Mouse (Mus musculus) hindbrain, embryonic 14.5 days (tissue): ENCODE results near the gene Ranbp9. TPM values are rescaled to one million over a fixed set of nuclear protein-coding genes. Genes with fewer than 3 reads are reported as not detected.

Experiments
- ATAC-seq: fragments of 200-750 bp; cut with Nextera tagmentation; 2 replicates; pipeline ENCODE4 v1.8.0; 2017; ENCODE audit warnings: moderate number of reproducible peaks, mild to moderate bottlenecking, moderate TSS enrichment, moderate library complexity; ENCODE audit not compliant: low FRiP score
- DNase-seq: peaks from one replicate; pipeline ENCODE4 v3.0.0-alpha.2; 2015; ENCODE audit warnings: low spot score
- H3K27ac ChIP-seq: fragments of 300-500 bp; sonication (generic); 2 replicates; pipeline ENCODE4 v1.5.1; 2014; ENCODE audit warnings: mild to moderate bottlenecking, moderate library complexity
- H3K27me3 ChIP-seq: fragments of 300-500 bp; sonication (generic); 2 replicates; pipeline ENCODE4 v1.6.1; 2014; ENCODE audit warnings: mild to moderate bottlenecking, low read length, mixed read lengths; ENCODE audit not compliant: control insufficient read depth, insufficient read depth
- H3K36me3 ChIP-seq: fragments of 300-500 bp; sonication (generic); replicated peaks from 2 replicates; pipeline ENCODE4 v1.6.1; 2014; ENCODE audit not compliant: control insufficient read depth, insufficient read depth
- H3K4me1 ChIP-seq: fragments of 300-500 bp; sonication (generic); replicated peaks from 2 replicates; pipeline ENCODE4 v1.6.1; 2014; ENCODE audit warnings: antibody characterized with exemption, low read length, mixed read lengths; ENCODE audit not compliant: control insufficient read depth, insufficient read depth
- H3K4me2 ChIP-seq: fragments of 300-500 bp; sonication (generic); replicated peaks from 2 replicates; pipeline ENCODE4 v1.6.1; 2014; ENCODE audit warnings: mild to moderate bottlenecking, moderate library complexity
- H3K4me3 ChIP-seq: fragments of 300-500 bp; sonication (generic); replicated peaks from 2 replicates; pipeline ENCODE4 v1.5.1; 2014; ENCODE audit warnings: mild to moderate bottlenecking, low read length
- H3K9ac ChIP-seq: fragments of 300-500 bp; sonication (generic); 2 replicates; pipeline ENCODE4 v1.6.1; 2014
- H3K9me3 ChIP-seq: fragments of 300-500 bp; sonication (generic); 2 replicates; pipeline ENCODE4 v1.6.1; 2016; ENCODE audit warnings: low read length; ENCODE audit not compliant: control insufficient read depth
- WGBS: fragments of 180-500 bp; shearing (Covaris S2); extraction: QIAGEN DNeasy Blood & Tissue Kit; methylation state at CpG from one replicate; pipeline ENCODE4 v1.1.7; 2014; 5-methylcytosine and 5-hydroxymethylcytosine counted together
- polyA plus RNA-seq: library from polyadenylated mRNA; unstranded; fragments of >200 nt; fragmentation: Nextera tagmentation; extraction: Ambion mirVana; gene quantifications from 2 replicates; pipeline ENCODE4 v1.2.1, GENCODE M21; 2014

Gene Ranbp9
- polyA plus RNA-seq, 1 experiment from 2014 or later: 16.8 TPM

- H3K4me3 ChIP-seq: no peak overlapping the region
- H3K4me1 ChIP-seq: 0 out of 2 replicates have a peak, but pooled peaks cover 2% of the 10 kb centered on the region
- no peak overlapping the region for H3K27ac ChIP-seq
- no peak overlapping the region for H3K9ac ChIP-seq
- no peaks in the 10 kb centered on the region for H3K36me3 ChIP-seq
- DNase-seq: no peak
- H3K4me2 ChIP-seq: no peak overlapping the region
- no peak for ATAC-seq
- no peaks in the 10 kb centered on the region for H3K27me3 ChIP-seq
- WGBS: 89% methylated on average over 1 of the region's 1 CpGs
- peaks cover 7% of the 10 kb centered on the region; the same call in 1 of the 2 replicates for H3K9me3 ChIP-seq
These were observed 11.5 kb downstream of the Ranbp9 start for GRCm38 (mm10) chr13:43469607-43470006.

GRCm38 (mm10) chr13:43464605-43465004 is 16.5 kb downstream of the Ranbp9 start:
- ATAC-seq: no peak
- H3K4me2 ChIP-seq: no peak overlapping the region
- H3K9ac ChIP-seq: no peak overlapping the region
- WGBS: 96% methylated on average over 2 of the region's 2 CpGs
- H3K9me3 ChIP-seq: peaks cover 3% of the 10 kb centered on the region; the same call in 1 of the 2 replicates
- no peaks in the 10 kb centered on the region for H3K36me3 ChIP-seq
- H3K4me3 ChIP-seq: no peak overlapping the region
- no peaks in the 10 kb centered on the region for H3K27me3 ChIP-seq
- no peak for DNase-seq
- H3K4me1 ChIP-seq: no peaks in the 10 kb centered on the region
- no peak overlapping the region for H3K27ac ChIP-seq

DNA sequence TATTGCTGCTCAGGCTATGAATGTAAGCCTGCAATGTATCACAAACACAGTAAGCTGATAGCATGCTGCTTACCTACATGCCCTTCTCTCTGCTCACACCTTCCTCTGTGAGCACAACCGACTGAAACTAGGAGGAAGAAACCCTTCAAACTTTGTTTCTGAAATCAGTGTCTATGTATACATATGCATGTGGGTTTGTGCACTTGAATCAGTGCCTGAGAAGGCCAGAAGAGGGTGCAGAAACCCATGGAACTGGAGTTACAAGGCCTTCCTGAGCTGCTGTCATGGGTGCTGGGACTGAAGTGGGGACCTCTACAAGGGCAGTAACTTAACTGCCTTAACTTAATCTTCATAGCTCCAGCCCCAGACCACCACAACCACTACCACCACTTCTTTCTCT is 23.9 kb downstream of the Ranbp9 start:
- Histone ChIP-seq H3K4me1 (peaks cover 15% of the 10 kb centered on the region; the same call in 1 of the 2 replicates), H3K27me3 (no peaks in the 10 kb centered on the region), H3K36me3 (no peaks in the 10 kb centered on the region), H3K4me3 (no peak overlapping the region), H3K9me3 (no peaks in the 10 kb centered on the region), H3K27ac (no peak overlapping the region), H3K4me2 (no peak overlapping the region), H3K9ac (no peak overlapping the region)
- ATAC-seq (no peak), DNase-seq (no peak)
- WGBS: 93% methylated on average over 1 of the region's 1 CpGs

- DNase-seq: no peak
- Histone ChIP-seq H3K27ac (no peak overlapping the region), H3K4me2 (no peak overlapping the region), H3K9me3 (no peaks in the 10 kb centered on the region), H3K27me3 (no peaks in the 10 kb centered on the region), H3K4me1 (peaks cover 17% of the 10 kb centered on the region; the same call in 1 of the 2 replicates), H3K36me3 (no peaks in the 10 kb centered on the region), H3K9ac (no peak overlapping the region), H3K4me3 (no peak overlapping the region)
- WGBS: 91% methylated on average over 7 of the region's 7 CpGs
- no peak for ATAC-seq
These were observed 26.7 kb downstream of the Ranbp9 start for GRCm38 (mm10) chr13:43454431-43454830.

GRCm38 (mm10) chr13:43452843-43453605 is 28.1 kb downstream of the Ranbp9 start:
- no peaks in the 10 kb centered on the region for H3K27me3 ChIP-seq
- DNase-seq (no peak), ATAC-seq (no peak)
- no peak overlapping the region for H3K4me3 ChIP-seq
- WGBS: 19% methylated on average over 7 of the region's 7 CpGs
- H3K9me3 ChIP-seq: no peaks in the 10 kb centered on the region
- H3K27ac ChIP-seq: peak overlapping the region; percentile 36; the same call in 1 of the 2 replicates
- H3K36me3 ChIP-seq: no peaks in the 10 kb centered on the region
- peaks cover 17% of the 10 kb centered on the region; the same call in 1 of the 2 replicates for H3K4me1 ChIP-seq
- no peak overlapping the region for H3K9ac ChIP-seq
- H3K4me2 ChIP-seq: no peak overlapping the region

GRCm38 (mm10) chr13:43452177-43452576 is 28.9 kb downstream of the Ranbp9 start:
- 94% methylated on average over 2 of the region's 2 CpGs for WGBS
- no peaks in the 10 kb centered on the region for H3K27me3 ChIP-seq

DNA sequence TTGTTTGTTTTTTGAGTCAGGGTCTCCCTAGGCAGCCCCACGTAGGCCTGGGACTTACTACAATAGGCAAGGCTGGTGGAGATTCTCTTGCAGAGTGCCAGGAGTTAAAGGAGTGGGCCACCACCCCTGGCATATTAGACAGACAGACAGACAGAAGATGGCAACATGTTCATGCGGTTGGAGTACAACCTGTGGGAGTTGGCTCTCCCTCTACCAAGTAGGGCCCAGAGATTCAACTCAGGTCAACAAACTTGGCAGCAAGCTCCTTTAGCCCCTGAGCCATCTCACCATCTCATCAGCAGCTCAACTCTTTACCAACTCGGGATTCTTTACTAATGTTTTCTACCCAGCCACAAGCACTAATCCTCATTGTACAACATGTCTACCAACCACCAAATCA is 30.4 kb downstream of the Ranbp9 start:
- Histone ChIP-seq H3K36me3 (no peaks in the 10 kb centered on the region), H3K9me3 (no peaks in the 10 kb centered on the region), H3K9ac (no peak overlapping the region), H3K4me2 (no peak overlapping the region), H3K27me3 (no peaks in the 10 kb centered on the region), H3K4me3 (no peak overlapping the region), H3K4me1 (peaks cover 21% of the 10 kb centered on the region; the same call in 1 of the 2 replicates), H3K27ac (no peak overlapping the region)
- no peak for ATAC-seq
- WGBS: 85% methylated on average over 3 of the region's 3 CpGs
- DNase-seq: no peak

More at GRCm38 (mm10) chr13:43452177-43452576, 28.9 kb downstream of the Ranbp9 start:
- no peak overlapping the region for H3K27ac ChIP-seq
- no peaks in the 10 kb centered on the region for H3K36me3 ChIP-seq
- no peak overlapping the region for H3K4me2 ChIP-seq
- ATAC-seq (no peak), DNase-seq (no peak)
- H3K9ac ChIP-seq: no peak overlapping the region
- H3K9me3 ChIP-seq: no peaks in the 10 kb centered on the region
- no peak overlapping the region for H3K4me3 ChIP-seq
- H3K4me1 ChIP-seq: peaks cover 21% of the 10 kb centered on the region; the same call in 1 of the 2 replicates

DNA sequence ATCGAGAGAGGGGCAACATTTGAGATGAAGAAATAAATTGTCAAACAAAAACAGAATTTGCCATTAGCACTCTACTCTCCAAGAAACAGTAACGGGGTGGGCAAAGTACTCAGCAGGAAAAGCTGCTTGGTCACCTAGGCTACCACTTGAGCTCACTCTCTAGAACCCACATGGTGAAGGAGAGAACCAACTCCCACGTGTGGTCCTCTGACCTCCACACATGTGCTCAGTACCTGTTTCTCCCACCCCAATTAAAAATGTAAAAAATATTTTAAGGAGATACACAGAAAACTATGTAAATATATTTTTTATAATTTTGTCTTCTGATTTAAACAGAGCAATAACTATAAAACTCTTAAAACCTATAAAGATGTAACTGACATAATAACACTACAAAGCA is 33.4 kb downstream of the Ranbp9 start:
- WGBS: 73% methylated on average over 3 of the region's 3 CpGs
- Histone ChIP-seq H3K4me2 (no peak overlapping the region), H3K36me3 (no peaks in the 10 kb centered on the region), H3K4me1 (peaks cover 12% of the 10 kb centered on the region; the same call in 1 of the 2 replicates), H3K9me3 (no peaks in the 10 kb centered on the region), H3K9ac (no peak overlapping the region), H3K27me3 (no peaks in the 10 kb centered on the region), H3K4me3 (no peak overlapping the region), H3K27ac (no peak overlapping the region)
- DNase-seq (no peak), ATAC-seq (no peak)

GRCm38 (mm10) chr13:43445754-43446153 is 35.3 kb downstream of the Ranbp9 start:
- no peak for ATAC-seq

More at GRCm38 (mm10) chr13:43445754-43446153, 35.3 kb downstream of the Ranbp9 start:
- no peak overlapping the region for H3K9ac ChIP-seq
- H3K36me3 ChIP-seq: no peaks in the 10 kb centered on the region
- WGBS: 92% methylated on average over 4 of the region's 4 CpGs
- no peak overlapping the region for H3K27ac ChIP-seq
- no peak for DNase-seq
- no peak overlapping the region for H3K4me3 ChIP-seq
- H3K27me3 ChIP-seq: no peaks in the 10 kb centered on the region
- H3K4me2 ChIP-seq: no peak overlapping the region
- H3K4me1 ChIP-seq: 0 out of 2 replicates have a peak, but pooled peaks cover 4% of the 10 kb centered on the region
- no peaks in the 10 kb centered on the region for H3K9me3 ChIP-seq
